Mouse (Mus musculus) CH12.LX (cell line): ENCODE data around the gene Selplg.
"Not testable (repeated sequence)": the region's sequence is repeated elsewhere in the genome, so short reads cannot be mapped to it uniquely, and the experiment has no call there.

ENCODE experiments used
- CHD2 ChIP-seq: IDR thresholded peaks from 2 replicates; pipeline ENCODE4 v1.6.1; 2011; ENCODE audit warnings: low read length, improper control_type of control experiment
- CTCF ChIP-seq, 2 experiments: IDR thresholded peaks in 1 of 2; conservative IDR thresholded peaks in 1 of 2; 2 replicates each; pipeline ENCODE4 v1.5.1; 2011 to 2012; ENCODE audit warnings: low read depth in 2 of 2, low read length in 2 of 2, improper control_type of control experiment in 1 of 2, inconsistent platforms in 1 of 2, mild to moderate bottlenecking in 1 of 2, moderate library complexity in 1 of 2
- JUN ChIP-seq: IDR thresholded peaks from 2 replicates; pipeline ENCODE4 v1.6.1; 2011; ENCODE audit warnings: low read depth, mild to moderate bottlenecking, low read length, improper control_type of control experiment, moderate library complexity; ENCODE audit not compliant: insufficient read depth
- MEF2A ChIP-seq: IDR thresholded peaks from 2 replicates; pipeline ENCODE4 v1.6.1; 2014; ENCODE audit warnings: low read depth, mild to moderate bottlenecking, inconsistent platforms, low read length, improper control_type of control experiment, borderline replicate concordance
- MYC ChIP-seq: IDR thresholded peaks from 2 replicates; pipeline ENCODE4 v1.6.1; 2011; ENCODE audit warnings: low read depth, mild to moderate bottlenecking, improper control_type of control experiment, low read length
- NRF1 ChIP-seq: IDR thresholded peaks from 2 replicates; pipeline ENCODE4 v1.6.1; 2014; ENCODE audit warnings: low read depth, mild to moderate bottlenecking, inconsistent platforms, low read length, improper control_type of control experiment, moderate library complexity
- POLR2A ChIP-seq: IDR thresholded peaks from 2 replicates; pipeline ENCODE4 v1.6.1; 2011; ENCODE audit warnings: low read depth, mild to moderate bottlenecking, improper control_type of control experiment, low read length
- RAD21 ChIP-seq: IDR thresholded peaks from 2 replicates; pipeline ENCODE4 v1.6.1; 2011; ENCODE audit warnings: low read depth, mild to moderate bottlenecking, low read length, improper control_type of control experiment, moderate library complexity
- SIN3A ChIP-seq: IDR thresholded peaks from 2 replicates; pipeline ENCODE4 v1.6.1; 2012; ENCODE audit warnings: low read length, improper control_type of control experiment, inconsistent platforms
- TCF12 ChIP-seq: IDR thresholded peaks from 2 replicates; pipeline ENCODE4 v1.6.1; 2014; ENCODE audit warnings: low read depth, mild to moderate bottlenecking, inconsistent platforms, low read length, improper control_type of control experiment
- ZNF384 ChIP-seq: IDR thresholded peaks from 2 replicates; pipeline ENCODE4 v1.6.1; 2012; ENCODE audit warnings: low read depth, low read length, improper control_type of control experiment, inconsistent platforms

DNA sequence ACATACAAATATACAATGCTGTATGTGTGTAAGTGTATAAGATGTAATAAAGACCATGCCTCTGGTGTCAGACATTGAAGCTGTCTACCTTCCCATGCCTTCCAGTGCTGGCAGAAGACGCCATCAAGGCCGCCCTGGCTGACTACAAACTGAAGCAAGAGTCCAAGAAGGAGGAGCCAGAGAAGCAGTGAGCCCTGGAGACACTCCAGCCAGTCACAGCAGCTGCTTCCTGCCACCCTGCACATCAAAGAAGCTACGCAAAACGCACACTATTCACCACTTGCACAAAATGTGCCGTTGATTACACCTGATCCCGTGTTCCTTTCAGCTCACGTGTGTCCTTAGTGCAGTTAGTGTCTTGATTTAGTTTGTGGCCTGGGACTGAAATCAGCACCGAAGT is 54.7 kb downstream of the Selplg start:
- TF ChIP-seq JUN; MYC; ZNF384; CTCF (conservative IDR thresholded peaks at IDR 0.05 in 1 of 2, IDR thresholded peaks at IDR 0.05 in 1 of 2; ENCODE audit: low read depth in 2 of 2, low read length in 2 of 2); POLR2A; MEF2A; RAD21; TCF12; CHD2; SIN3A; NRF1: not testable (repeated sequence)
